Mouse (Mus musculus) kidney, adult 2 months (tissue): Measurements from ENCODE around the gene Ubn1.

Source experiments
- CTCF ChIP-seq: fragments of 200-500 bp; conservative IDR thresholded peaks from 2 replicates; pipeline ENCODE4 v1.5.1; 2011; ENCODE audit warnings: low read depth, mild to moderate bottlenecking, control low read depth, low read length, moderate library complexity, mixed read lengths; ENCODE audit not compliant: insufficient read depth, insufficient read length
- POLR2A ChIP-seq: fragments of 200-500 bp; IDR thresholded peaks from one replicate; pipeline ENCODE4 v1.6.1; 2011; ENCODE audit warnings: low read depth, low read length, control low read depth

DNA sequence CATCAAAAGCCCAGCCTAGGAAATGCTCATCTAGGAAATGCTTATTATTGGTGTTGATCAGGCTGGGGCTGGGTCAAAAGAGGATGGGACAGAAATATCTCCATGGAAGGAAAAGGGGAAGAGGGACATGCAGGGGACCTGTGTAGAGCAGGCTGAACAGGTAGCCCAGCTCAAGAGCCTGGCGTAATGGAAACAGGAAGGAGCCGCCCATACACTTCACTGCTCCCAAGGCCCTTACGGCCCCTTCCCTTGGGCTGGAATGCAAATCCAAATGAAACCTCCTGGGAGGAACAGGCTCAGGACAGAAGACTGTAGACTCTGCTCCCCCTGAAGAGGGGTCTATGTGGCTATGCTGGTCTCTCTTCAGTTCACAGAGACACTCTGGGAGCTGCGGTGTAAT, 35.3 kb upstream of the Ubn1 start:
- TF ChIP-seq POLR2A (no peak), CTCF (no peak)
